Mouse (Mus musculus) midbrain, embryonic 11.5 days (tissue): ENCODE data around the gene Il5ra. TPM values are rescaled to one million over a fixed set of nuclear protein-coding genes. Genes with fewer than 3 reads are reported as not detected.

Experiments
- ATAC-seq: fragments of 200-750 bp; cut with Nextera tagmentation; 2 replicates; pipeline ENCODE4 v1.8.0; 2017; ENCODE audit warnings: moderate TSS enrichment, moderate library complexity; ENCODE audit not compliant: low FRiP score
- DNase-seq: peaks from one replicate; pipeline ENCODE4 v3.0.0; 2015; ENCODE audit warnings: low spot score; ENCODE audit errors: missing footprints
- H3K27ac ChIP-seq: fragments of 300-500 bp; sonication (generic); 2 replicates; pipeline ENCODE4 v1.5.1; 2014; ENCODE audit warnings: low read depth, low read length
- H3K27me3 ChIP-seq: fragments of 300-500 bp; sonication (generic); 2 replicates; pipeline ENCODE4 v1.6.1; 2014; ENCODE audit warnings: mild to moderate bottlenecking, low read length, moderate library complexity, mixed read lengths; ENCODE audit not compliant: control insufficient read depth, insufficient read depth
- H3K36me3 ChIP-seq: fragments of 300-500 bp; sonication (generic); 2 replicates; pipeline ENCODE4 v1.6.1; 2014; ENCODE audit warnings: mild to moderate bottlenecking, low read length, moderate library complexity, mixed read lengths; ENCODE audit not compliant: control insufficient read depth, insufficient read depth
- H3K4me1 ChIP-seq: fragments of 300-500 bp; sonication (generic); 2 replicates; pipeline ENCODE4 v1.6.1; 2014; ENCODE audit warnings: low read length; ENCODE audit not compliant: control insufficient read depth, insufficient read depth
- H3K4me2 ChIP-seq: fragments of 300-500 bp; sonication (generic); 2 replicates; pipeline ENCODE4 v1.6.1; 2014; ENCODE audit warnings: mild to moderate bottlenecking, moderate library complexity
- H3K4me3 ChIP-seq: fragments of 300-500 bp; sonication (generic); 2 replicates; pipeline ENCODE4 v1.5.1; 2014; ENCODE audit warnings: low read depth, low read length
- H3K9ac ChIP-seq: fragments of 300-500 bp; sonication (generic); 2 replicates; pipeline ENCODE4 v1.6.1; 2014; ENCODE audit warnings: low read length
- H3K9me3 ChIP-seq: fragments of 300-500 bp; sonication (generic); 2 replicates; pipeline ENCODE4 v1.6.1; 2016; ENCODE audit warnings: low read length; ENCODE audit not compliant: control insufficient read depth
- WGBS: fragments of 180-500 bp; shearing (Covaris S2); extraction: QIAGEN DNeasy Blood & Tissue Kit; methylation state at CpG from one replicate; pipeline ENCODE4 v1.1.7; 2014; 5-methylcytosine and 5-hydroxymethylcytosine counted together
- polyA plus RNA-seq: library from polyadenylated mRNA; unstranded; fragments of >200 nt; fragmentation: Nextera tagmentation; extraction: Ambion mirVana; gene quantifications from 2 replicates; pipeline ENCODE4 v1.2.1, GENCODE M21; 2014

The Il5ra gene
- polyA plus RNA-seq, 1 experiment from 2014 or later: not detected

- H3K4me2 ChIP-seq: no peak overlapping the region
- no peak for DNase-seq
- no peak overlapping the region for H3K27ac ChIP-seq
- H3K4me1 ChIP-seq: no peaks in the 10 kb centered on the region
- H3K4me3 ChIP-seq: no peak overlapping the region
- no peaks in the 10 kb centered on the region for H3K9me3 ChIP-seq
- H3K9ac ChIP-seq: no peak overlapping the region
- H3K36me3 ChIP-seq: no peaks in the 10 kb centered on the region
- no peak for ATAC-seq
- WGBS: 67% methylated on average over 3 of the region's 3 CpGs
- H3K27me3 ChIP-seq: no peaks in the 10 kb centered on the region
Observed at GRCm38 (mm10) chr6:106705506-106706035, 43.3 kb downstream of the Il5ra start.

- no peak overlapping the region for H3K9ac ChIP-seq
- DNase-seq (no peak), ATAC-seq (no peak)
- no peak overlapping the region for H3K27ac ChIP-seq
- no peaks in the 10 kb centered on the region for H3K27me3 ChIP-seq
- H3K36me3 ChIP-seq: no peaks in the 10 kb centered on the region
- H3K4me3 ChIP-seq: no peak overlapping the region
- 76% methylated on average over 3 of the region's 3 CpGs for WGBS
- H3K9me3 ChIP-seq: no peaks in the 10 kb centered on the region
- no peak overlapping the region for H3K4me2 ChIP-seq
- H3K4me1 ChIP-seq: no peaks in the 10 kb centered on the region
Observed at GRCm38 (mm10) chr6:106701931-106702330, 46.9 kb downstream of the Il5ra start.

GRCm38 (mm10) chr6:106675581-106675980 is 73.3 kb downstream of the Il5ra start:
- H3K4me1 ChIP-seq: no peaks in the 10 kb centered on the region
- H3K27me3 ChIP-seq: no peaks in the 10 kb centered on the region
- WGBS: 86% methylated on average over 8 of the region's 8 CpGs
- no peak for DNase-seq
- H3K36me3 ChIP-seq: no peaks in the 10 kb centered on the region
- H3K9ac ChIP-seq: no peak overlapping the region
- no peak overlapping the region for H3K4me3 ChIP-seq
- H3K27ac ChIP-seq: no peak overlapping the region
- no peak for ATAC-seq
- H3K9me3 ChIP-seq: no peaks in the 10 kb centered on the region
- no peak overlapping the region for H3K4me2 ChIP-seq

- no peaks in the 10 kb centered on the region for H3K4me1 ChIP-seq
- H3K9ac ChIP-seq: no peak overlapping the region
- no peak overlapping the region for H3K4me3 ChIP-seq
- no peaks in the 10 kb centered on the region for H3K27me3 ChIP-seq
- DNase-seq (no peak), ATAC-seq (peak; percentile 66)
- no peaks in the 10 kb centered on the region for H3K9me3 ChIP-seq
- no peaks in the 10 kb centered on the region for H3K36me3 ChIP-seq
- WGBS: 34% methylated on average over 6 of the region's 6 CpGs
- H3K27ac ChIP-seq: no peak overlapping the region
- no peak overlapping the region for H3K4me2 ChIP-seq
Observed at GRCm38 (mm10) chr6:106663780-106664651, 84.8 kb downstream of the Il5ra start.

Other genes starting within 250 kb of the Il5ra start
- gene Trnt1, start 20.1 kb upstream of the Il5ra start, polyA plus RNA-seq: 79.8 and 94.0 TPM in 2 replicates
- gene Crbn, start 51.0 kb upstream of the Il5ra start, polyA plus RNA-seq: 58.1 and 61.0 TPM in 2 replicates